Mouse (Mus musculus) T-helper 1 cell (primary cell): ENCODE measurements around the gene Sdr42e1.

Experiments
- in situ Hi-C: fragments of 300-600 bp; cut with MboI, MseI; formaldehyde crosslinking; loops from one replicate; pipeline ENCODE4 v1.15.1; 2025; ENCODE audit warnings: high pct_unique_total_duplicates

Gene Sdr42e1

DNA sequence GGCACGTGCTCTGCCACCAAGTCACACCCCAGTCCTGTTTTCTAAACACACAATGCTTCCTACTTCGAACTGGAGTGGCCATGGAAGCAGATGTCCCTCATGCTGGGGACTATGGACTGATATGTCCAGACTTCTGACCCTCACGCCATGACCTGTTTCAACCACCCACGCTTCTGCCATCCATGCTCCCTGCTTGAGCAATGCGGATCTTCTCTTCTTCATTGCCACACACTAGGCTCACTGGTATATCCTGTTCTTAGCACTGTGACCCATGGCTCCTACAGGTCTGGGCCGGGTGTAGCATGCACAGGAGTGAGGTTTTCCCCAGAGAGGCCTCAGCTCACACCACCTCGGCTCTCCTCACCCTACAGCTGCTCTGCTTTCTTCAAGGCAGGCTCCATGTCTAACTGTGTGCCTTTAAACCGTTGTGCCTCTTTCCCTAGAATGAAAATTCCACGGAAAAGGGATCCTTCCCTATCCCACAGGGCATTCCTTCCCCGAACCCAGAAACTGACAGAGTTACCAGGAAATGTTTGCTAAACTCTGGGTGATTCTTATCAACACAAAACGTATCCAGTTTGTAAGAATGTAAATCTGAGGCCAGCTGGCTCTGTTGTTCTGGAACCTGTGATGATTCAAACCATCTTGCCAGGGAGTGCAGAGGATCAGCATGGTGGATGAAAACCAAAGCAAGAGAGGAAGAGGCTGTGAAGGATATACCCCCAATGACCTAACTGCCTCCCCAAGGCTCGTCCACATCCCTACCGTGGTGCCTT lies 6.0 kb downstream of the Sdr42e1 start:
- in situ Hi-C loops, result no loop called here

DNA sequence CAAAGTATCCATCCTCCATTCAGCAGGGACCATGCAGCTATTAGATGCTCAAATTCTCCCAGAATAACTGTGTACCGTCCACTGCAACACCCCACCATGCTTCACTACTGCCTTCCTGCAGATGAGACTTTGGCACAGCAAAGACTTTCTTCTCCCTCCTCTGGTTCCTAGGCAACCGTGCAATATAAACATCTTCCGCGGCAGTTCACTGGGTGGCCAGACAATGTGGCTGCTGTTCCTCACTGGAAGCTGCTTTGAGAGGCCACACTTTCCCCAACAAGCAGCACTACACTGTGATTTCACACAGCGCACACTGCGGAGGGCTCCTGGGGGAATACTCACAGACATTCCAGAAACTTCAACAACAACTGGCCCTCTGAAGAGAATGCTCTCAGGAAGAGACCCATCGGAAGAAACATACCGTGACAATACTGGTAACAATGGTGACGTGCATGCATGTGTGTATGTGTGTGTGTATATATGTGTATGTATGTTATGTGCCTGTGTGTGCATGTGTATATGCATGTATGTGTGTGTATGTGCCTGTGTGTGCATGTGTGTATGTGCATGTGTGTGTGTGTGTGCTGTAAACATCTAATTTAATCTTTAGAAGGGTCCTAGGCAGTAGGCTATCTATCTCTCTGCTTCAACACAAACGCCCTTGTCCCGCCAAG lies 13.0 kb downstream of the Sdr42e1 start:
- in situ Hi-C loops, result no loop called here

DNA sequence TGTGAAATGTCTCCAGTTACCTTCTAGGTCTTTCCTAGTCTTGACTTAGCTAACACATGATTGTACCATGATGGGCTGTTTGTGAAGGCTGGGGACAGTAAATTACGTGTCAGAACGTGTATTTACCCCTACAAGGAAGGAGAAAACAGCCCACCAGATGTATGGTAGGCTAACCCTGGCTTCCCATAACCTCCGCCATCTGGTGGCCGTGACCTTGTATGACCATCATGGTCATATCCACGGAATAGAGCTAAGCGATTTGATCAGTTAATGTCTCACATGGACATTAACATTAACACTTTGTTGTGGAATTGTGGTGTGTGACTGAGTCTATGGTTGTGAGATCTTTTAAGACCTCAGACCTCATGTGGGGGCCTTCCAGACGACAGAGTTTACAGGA lies 14.5 kb downstream of the Sdr42e1 start:
- in situ Hi-C loops, result no loop called here

DNA sequence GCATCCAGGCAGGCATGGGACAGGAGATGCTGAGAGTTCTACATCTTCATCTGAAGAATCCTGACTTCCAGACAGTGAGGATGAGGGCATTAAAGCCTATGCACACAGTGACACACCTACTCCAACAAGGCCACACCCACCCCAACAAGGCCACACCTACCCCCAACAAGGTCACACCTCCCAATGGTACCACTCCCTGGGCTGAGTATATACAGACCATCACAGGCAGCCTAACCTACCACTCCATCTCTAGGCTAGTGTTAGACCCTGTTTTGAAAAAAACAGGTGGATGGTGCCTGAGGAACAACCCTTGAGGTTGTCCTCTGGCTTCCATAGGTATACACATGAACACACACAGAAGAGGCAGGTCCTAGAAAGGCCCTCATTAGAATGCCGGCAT lies 21.2 kb downstream of the Sdr42e1 start:
- in situ Hi-C loops, result no loop called here

DNA sequence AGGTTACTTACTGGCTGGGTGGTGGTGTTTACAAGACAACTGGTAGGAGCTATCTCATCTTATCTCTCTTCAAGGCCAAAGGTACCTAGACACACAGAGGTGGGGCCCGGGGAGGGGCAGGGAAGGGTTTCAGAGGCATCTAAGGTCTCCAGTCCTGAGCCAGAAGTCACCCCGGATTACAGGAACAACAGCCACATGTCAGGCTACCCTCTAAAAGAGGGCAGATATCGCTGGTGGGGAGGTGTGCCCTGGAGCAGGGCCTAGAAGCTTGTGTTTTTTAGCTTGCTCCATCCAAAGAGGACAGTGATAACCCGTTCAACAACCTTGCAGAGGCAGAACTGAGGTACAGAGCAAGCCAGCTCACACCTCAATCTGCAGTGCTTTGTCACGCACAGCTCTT lies 27.0 kb downstream of the Sdr42e1 start:
- in situ Hi-C loops, result loop anchor here (5.0 to 10.0 kb wide), 2 partner anchors 218 to 1406 kb away; no protein-coding TSS in a partner anchor

DNA sequence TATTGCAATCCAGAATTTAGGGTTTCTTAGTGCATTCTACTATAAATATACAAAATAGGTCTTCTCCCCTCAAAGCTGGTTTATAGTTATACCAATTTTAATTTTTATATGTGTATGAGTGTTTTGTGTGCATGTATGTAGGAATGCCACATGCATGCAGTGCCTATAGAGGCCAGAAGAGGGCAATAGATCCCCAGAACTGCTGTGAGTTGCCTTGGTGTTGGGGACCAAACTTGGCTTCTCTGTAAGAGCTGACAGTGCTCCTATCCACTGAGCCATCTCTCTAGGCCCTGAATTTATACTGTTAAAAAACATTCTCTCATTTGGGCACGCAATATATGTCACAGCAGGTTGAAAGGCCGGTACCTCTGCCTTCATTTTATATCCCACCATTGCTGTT lies 27.5 kb downstream of the Sdr42e1 start:
- in situ Hi-C loops, result loop anchor here (5.0 to 10.0 kb wide), 2 partner anchors 219 to 1406 kb away; no protein-coding TSS in a partner anchor

- in situ Hi-C loops, result loop anchor here (5.0 to 10.0 kb wide), 2 partner anchors 219 to 1407 kb away; no protein-coding TSS in a partner anchor
Observed at GRCm38 (mm10) chr8:117645486-117645885, 28.0 kb downstream of the Sdr42e1 start.

DNA sequence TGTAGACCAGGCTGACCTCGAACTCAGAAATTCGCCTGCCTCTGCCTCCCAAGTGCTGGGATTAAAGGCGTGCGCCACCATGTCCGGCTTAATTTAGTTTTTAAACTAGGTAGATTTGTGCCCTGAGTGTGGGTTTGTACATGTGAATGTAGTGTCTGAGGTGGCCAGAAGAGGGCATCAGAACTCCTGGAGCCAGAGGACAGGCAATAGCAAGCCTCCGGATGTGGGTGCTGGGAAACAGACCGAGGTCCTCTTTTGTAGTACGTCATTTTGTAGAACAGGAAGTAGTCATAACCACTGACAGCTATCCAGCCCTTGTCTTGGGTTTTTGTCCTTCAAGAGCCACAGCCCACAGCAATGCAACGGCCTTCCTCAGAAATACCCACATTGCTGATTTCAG lies 33.9 kb downstream of the Sdr42e1 start:
- in situ Hi-C loops, result loop anchor here (10.0 kb wide), 1 partner anchor 225 kb away; no protein-coding TSS in a partner anchor

DNA sequence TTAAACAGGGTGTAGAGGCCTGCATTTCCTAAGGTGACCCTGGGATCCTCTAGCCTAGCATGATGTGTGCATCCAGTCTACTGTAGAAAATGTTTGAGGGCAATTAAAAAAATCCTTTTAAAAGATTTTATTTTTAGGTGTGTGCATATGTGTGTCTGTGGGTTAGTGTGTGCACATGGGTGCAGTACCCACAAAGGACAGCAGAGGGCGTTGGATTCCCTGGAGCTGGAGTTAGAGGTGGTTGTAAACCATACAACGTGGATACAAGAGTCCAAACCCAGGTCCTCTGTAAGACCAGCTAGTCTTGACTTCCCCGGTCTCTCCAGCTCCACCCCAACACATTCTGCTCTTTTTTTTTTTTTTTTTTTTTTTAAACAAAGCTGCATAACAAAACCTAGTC lies 36.0 kb downstream of the Sdr42e1 start:
- in situ Hi-C loops, result no loop called here

DNA sequence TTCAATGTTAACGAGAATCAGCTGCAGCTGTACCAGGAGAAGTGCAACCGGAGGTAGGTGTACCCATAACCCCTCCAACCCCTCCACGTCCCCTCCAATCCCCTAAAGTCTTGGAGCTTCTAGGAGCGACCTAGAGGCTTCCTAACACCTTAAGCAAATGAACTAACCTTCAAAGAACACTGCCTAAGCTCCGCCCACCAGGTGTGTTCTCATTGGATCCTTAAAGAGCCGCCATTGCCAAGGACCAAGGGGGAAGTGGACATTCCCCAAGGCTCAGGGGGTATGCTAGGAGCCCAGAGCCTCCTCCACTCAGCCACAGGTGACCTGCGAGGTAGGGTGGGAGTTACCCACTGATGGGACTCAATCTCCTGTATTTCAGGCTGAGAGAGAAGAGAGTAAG lies 39.1 kb downstream of the Sdr42e1 start:
- in situ Hi-C loops, result no loop called here

DNA sequence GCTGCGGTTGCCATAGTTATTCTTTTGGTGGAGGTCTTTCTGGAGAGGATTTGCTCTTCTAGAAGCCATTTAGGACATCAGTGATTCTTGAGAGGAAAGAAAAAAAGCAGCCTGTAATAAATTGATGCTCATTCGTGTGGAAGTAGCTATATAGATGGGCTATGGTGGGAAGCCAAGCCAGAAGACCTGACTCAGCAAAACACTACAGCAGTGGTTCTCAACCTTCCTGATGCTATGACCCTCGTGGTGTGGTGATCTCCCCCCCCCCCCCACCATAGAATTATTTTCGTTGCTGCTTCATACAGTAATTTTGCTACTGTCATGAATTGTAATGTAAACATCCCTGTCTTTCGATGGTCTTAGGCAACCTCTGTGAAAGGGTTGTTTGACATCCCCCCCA lies 41.0 kb downstream of the Sdr42e1 start:
- in situ Hi-C loops, result no loop called here

DNA sequence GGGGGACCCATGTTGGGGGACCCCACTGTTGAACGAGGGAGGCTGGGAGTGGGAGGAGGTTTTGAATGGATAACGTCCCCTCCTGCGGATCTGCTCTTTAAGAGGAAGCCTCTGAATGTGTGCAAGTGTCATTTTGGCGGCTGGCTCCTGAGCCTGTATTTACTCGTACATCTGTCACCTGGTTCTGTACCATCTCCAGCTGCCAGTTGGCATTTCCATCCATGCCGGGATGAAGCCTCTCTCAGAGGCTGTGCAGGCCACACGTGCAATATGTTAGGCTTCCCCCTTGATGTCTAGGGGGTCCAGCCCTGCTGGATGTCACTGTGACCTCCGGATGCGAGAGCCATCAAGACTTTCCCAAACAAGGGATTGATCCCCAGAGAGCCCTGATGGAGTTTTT lies 46.4 kb downstream of the Sdr42e1 start:
- in situ Hi-C loops, result no loop called here

DNA sequence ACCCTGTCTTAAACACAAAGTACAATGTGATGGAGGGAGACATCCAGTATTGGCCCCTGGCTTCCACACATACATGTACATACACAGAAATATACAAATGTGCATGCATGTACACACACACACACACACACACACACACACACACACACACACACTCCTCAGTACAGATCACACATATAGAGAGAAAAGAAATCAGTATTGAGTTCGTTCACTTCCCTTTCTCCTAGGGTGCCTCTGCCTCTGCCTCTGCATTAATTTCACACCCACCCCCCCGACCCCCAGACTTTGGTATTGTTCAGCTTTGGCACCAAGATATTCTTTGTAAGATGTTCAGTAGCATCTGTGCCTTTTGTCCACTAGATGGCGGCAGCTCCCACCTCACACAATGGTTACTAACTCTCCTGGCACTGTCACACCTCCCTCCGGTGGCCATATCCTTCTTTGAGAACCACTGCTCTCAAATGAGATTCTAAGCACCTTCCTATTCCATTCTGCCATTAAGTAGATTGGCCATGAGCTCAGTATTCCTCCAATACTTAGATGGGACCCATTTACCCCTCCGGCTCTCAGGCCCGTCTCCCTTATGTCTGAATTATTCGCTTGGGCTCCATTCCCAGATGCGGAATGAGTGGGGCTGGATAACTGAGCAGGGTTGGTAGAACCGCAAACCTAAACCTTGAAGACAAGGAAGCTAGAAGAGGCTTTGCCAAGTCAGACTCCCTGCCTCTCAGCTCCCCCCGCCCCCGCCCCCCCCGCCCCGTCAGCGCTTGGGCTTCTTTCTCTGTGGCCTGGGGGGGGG lies 47.2 kb downstream of the Sdr42e1 start:
- in situ Hi-C loops, result no loop called here

DNA sequence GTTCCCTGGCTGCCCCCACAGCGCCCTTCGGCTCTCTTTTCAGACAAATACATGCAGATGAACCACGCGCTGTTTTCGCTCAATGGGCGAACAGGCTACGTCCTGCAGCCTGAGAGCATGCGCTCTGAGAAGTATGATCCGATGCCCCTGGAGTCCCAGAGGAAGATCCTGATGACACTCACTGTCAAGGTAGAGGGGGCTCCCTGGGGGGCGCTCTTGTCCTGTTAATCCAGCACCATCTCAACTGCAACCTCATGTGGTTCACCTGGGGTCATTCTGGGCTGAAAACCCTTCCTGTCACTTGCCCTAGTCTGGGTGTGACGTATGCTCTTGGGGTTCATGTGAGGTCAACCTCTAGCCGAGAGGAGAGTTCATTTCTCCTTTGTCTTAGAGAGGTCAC lies 60.6 kb downstream of the Sdr42e1 start:
- in situ Hi-C loops, result no loop called here
